Mouse (Mus musculus): Measurements from ENCODE around the gene Lhfp. TPM values are rescaled to one million over a fixed set of nuclear protein-coding genes. Genes with fewer than 3 reads are reported as not detected.

The Lhfp gene
- polyA plus RNA-seq (2012; rRNA removed; ENCODE audit: low replicate concordance) = 39.7 and 70.4 TPM in 2 replicates

GRCm38 (mm10) chr3:53041411-53042239, at the start of gene Lhfp:
Lhfp (plus strand) TSS chr3:53041528.

GRCm38 (mm10) chr3:53016436-53017340, 24.6 kb upstream of the Lhfp start, which contains the start of gene Cog6:
Cog6 (minus strand) TSS chr3:53017237.

Other genes with a start within 250 kb of the Lhfp start
- gene Cog6, start 24.3 kb upstream of the Lhfp start, polyA plus RNA-seq (2012; rRNA removed; ENCODE audit: low replicate concordance) = 11.8 and 27.2 TPM in 2 replicates

Measured in mammary gland, adult 2 months (tissue).